Mouse (Mus musculus) limb, embryonic 12.5 days (tissue): ENCODE results near the gene Spint2. TPM values are rescaled to one million over a fixed set of nuclear protein-coding genes. Genes with fewer than 3 reads are reported as not detected.

Experiments
- ATAC-seq: fragments of 200-750 bp; cut with Nextera tagmentation; 2 replicates; pipeline ENCODE4 v1.8.0; 2017; ENCODE audit warnings: low read depth, moderate TSS enrichment; ENCODE audit not compliant: insufficient number of reproducible peaks, insufficient read depth, low FRiP score, low TSS enrichment
- H3K27ac ChIP-seq: fragments of 300-500 bp; sonication (generic); 2 replicates; pipeline ENCODE4 v1.5.1; 2016; ENCODE audit warnings: mild to moderate bottlenecking, moderate library complexity
- H3K27me3 ChIP-seq: fragments of 300-500 bp; sonication (generic); 2 replicates; pipeline ENCODE4 v1.6.1; 2016; ENCODE audit warnings: mild to moderate bottlenecking, moderate library complexity
- H3K36me3 ChIP-seq: fragments of 300-500 bp; sonication (generic); 2 replicates; pipeline ENCODE4 v1.6.1; 2016; ENCODE audit warnings: mild to moderate bottlenecking, moderate library complexity
- H3K4me1 ChIP-seq: fragments of 300-500 bp; sonication (generic); replicated peaks from 2 replicates; pipeline ENCODE4 v1.6.1; 2016
- H3K4me2 ChIP-seq: fragments of 300-500 bp; sonication (generic); 2 replicates; pipeline ENCODE4 v1.6.1; 2016; ENCODE audit warnings: mild to moderate bottlenecking, moderate library complexity
- H3K4me3 ChIP-seq: fragments of 300-500 bp; sonication (generic); replicated peaks from 2 replicates; pipeline ENCODE4 v1.5.1; 2016; ENCODE audit warnings: mild to moderate bottlenecking
- H3K9ac ChIP-seq: fragments of 300-500 bp; sonication (generic); replicated peaks from 2 replicates; pipeline ENCODE4 v1.6.1; 2016; ENCODE audit warnings: mild to moderate bottlenecking, moderate library complexity
- H3K9me3 ChIP-seq: fragments of 300-500 bp; sonication (generic); 2 replicates; pipeline ENCODE4 v1.6.1; 2016; ENCODE audit warnings: mild to moderate bottlenecking, moderate library complexity
- WGBS: fragments of 180-500 bp; shearing (Covaris S2); methylation state at CpG from one replicate; pipeline ENCODE4 v1.1.7; 2016; 5-methylcytosine and 5-hydroxymethylcytosine counted together
- polyA plus RNA-seq: library from polyadenylated mRNA; unstranded; fragments of >200 nt; fragmentation: Nextera tagmentation; extraction: Ambion mirVana; gene quantifications from 2 replicates; pipeline ENCODE4 v1.2.1, GENCODE M21; 2016

Spint2 gene
- polyA plus RNA-seq, 1 experiment from 2014 or later = 107 TPM

DNA sequence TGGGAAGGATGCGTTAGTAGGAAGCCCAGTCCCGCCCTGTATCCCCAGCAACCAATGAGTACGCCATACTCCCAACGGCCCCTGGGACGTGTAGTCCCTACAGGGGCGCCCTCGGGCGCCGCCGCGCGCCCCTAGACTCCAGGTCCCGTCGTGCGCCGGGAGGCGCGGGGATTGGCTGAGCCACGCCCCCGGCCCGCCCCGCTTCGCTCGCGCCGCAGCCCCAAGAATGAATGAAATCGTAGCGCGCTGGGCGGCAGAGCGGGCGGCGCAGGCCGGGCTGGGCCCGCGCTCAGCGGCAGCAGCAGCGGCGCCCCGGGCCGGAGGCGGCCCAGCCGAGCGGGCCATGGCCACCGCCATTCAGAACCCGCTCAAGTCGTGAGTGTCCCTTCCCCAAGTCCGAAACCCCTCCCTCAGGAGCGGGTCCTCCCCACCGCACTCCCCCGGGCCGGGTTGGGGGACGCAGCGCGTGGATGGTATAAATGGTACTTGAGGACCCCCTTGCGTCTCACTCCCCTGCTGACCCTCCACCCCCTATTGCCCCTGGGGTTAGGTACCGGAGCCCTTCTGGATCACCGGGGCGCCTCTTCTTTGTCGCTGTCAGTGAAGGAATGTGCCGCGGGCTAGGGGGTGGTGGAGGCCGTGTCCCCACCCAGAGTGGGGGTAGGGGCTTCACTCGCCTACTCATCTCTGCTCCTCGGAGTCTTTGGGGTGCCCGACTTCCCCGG, 22.2 kb upstream of the Spint2 start, which contains the start of gene Dpf1:
TSS of gene Dpf1 (plus strand) at position 214 of the 725 bp plus-strand sequence.
- Histone ChIP-seq H3K36me3 (no peaks in the 10 kb centered on the region), H3K9ac (peak within 1 kb of the TSS; percentile 71), H3K4me1 (peaks cover 50% of the 10 kb centered on the region), H3K4me3 (peak within 1 kb of the TSS; percentile 61), H3K27ac (no peak within 1 kb of the TSS), H3K27me3 (peaks cover 17% of the 10 kb centered on the region; the same call in 1 of the 2 replicates), H3K9me3 (no peaks in the 10 kb centered on the region), H3K4me2 (peak within 1 kb of the TSS; percentile 98)
- under 1% methylated on average over 62 of the region's 67 CpGs for WGBS
- ATAC-seq = peak; percentile 71

DNA sequence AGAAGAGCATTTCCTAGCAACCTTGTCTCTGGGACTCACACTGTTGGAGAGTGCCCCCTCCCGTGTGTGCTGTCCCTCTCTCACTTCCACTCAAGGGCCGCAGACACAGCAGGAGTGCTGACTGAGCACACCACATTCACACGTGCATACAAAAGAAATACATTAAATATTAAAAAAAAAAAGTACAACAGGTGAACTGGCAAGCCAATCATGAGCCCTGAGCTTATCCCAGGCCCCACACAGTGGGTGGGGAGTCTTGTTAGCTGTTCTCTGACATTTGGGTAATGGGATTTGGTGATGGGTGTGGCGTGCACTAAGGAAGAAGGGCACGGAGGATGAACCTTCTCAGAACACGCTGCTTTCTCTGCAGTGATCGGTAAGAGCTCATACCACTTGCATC, 20.9 kb upstream of the Spint2 start:
- H3K27me3 ChIP-seq = peaks cover 17% of the 10 kb centered on the region; the same call in 1 of the 2 replicates
- no peaks in the 10 kb centered on the region for H3K9me3 ChIP-seq
- no peak for ATAC-seq
- no peak overlapping the region for H3K4me3 ChIP-seq
- WGBS = 73% methylated on average over 7 of the region's 7 CpGs
- no peak overlapping the region for H3K27ac ChIP-seq
- H3K4me2 ChIP-seq = no peak overlapping the region
- H3K36me3 ChIP-seq = no peaks in the 10 kb centered on the region
- H3K4me1 ChIP-seq = peaks cover 41% of the 10 kb centered on the region
- no peak overlapping the region for H3K9ac ChIP-seq

DNA sequence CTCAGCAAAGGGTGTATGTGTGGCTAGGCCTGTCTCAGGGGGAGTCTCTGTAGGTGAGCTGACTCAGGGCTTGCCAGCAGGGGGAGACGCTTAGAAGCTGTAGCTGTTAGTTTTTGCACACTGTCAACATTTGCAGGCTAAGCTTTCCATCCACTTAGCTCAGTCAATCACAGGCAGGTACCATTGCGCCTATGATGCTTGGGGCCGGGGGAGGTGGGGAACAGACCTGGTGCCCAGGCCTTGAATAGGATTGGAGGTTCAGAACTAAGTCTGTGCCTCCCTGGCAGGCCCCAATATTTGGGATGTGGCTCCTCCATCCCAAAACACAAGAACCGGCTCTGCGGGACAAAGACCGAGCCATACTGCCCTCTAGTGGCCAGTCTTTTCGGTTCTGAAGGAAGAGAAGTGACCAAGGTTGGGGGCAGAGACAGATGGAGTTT, 19.4 kb upstream of the Spint2 start:
- Histone ChIP-seq H3K27ac (no peak overlapping the region), H3K4me2 (peak overlapping the region; percentile 39), H3K9me3 (no peaks in the 10 kb centered on the region), H3K4me1 (peaks cover 27% of the 10 kb centered on the region), H3K4me3 (0 out of 2 replicates have a peak overlapping the region, but pooled peaks have one; percentile 8), H3K36me3 (no peaks in the 10 kb centered on the region), H3K9ac (no peak overlapping the region), H3K27me3 (peaks cover 16% of the 10 kb centered on the region; the same call in 1 of the 2 replicates)
- ATAC-seq = no peak
- 1% methylated on average over 7 of the region's 7 CpGs for WGBS

DNA sequence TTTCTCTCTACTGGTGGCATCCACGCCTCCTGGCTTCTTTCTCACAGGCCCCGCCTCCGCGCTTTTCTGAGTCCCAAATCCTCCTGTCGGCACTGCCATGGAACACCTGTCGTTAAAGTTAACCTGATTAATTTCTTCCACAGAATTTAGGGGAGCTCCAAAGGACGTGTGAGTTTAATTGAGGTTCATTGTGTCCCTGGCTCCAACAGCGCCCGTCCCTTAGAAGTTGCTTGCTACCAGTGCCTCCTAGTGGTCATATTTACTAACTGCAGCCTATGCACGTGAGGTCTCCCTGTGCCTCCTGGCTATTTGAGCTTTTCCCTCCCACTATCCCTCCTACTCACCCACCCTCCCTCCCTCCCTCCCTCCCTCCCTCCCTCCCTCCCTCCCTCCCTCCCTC, 15.3 kb upstream of the Spint2 start:
- WGBS = 10% methylated on average over 10 of the region's 10 CpGs
- no peak overlapping the region for H3K4me3 ChIP-seq
- H3K4me2 ChIP-seq = no peak overlapping the region
- H3K27ac ChIP-seq = no peak overlapping the region
- no peak for ATAC-seq
- no peaks in the 10 kb centered on the region for H3K9me3 ChIP-seq
- no peaks in the 10 kb centered on the region for H3K36me3 ChIP-seq
- H3K9ac ChIP-seq = no peak overlapping the region
- peaks cover 5% of the 10 kb centered on the region; the same call in 1 of the 2 replicates for H3K27me3 ChIP-seq
- peaks cover 20% of the 10 kb centered on the region for H3K4me1 ChIP-seq

DNA sequence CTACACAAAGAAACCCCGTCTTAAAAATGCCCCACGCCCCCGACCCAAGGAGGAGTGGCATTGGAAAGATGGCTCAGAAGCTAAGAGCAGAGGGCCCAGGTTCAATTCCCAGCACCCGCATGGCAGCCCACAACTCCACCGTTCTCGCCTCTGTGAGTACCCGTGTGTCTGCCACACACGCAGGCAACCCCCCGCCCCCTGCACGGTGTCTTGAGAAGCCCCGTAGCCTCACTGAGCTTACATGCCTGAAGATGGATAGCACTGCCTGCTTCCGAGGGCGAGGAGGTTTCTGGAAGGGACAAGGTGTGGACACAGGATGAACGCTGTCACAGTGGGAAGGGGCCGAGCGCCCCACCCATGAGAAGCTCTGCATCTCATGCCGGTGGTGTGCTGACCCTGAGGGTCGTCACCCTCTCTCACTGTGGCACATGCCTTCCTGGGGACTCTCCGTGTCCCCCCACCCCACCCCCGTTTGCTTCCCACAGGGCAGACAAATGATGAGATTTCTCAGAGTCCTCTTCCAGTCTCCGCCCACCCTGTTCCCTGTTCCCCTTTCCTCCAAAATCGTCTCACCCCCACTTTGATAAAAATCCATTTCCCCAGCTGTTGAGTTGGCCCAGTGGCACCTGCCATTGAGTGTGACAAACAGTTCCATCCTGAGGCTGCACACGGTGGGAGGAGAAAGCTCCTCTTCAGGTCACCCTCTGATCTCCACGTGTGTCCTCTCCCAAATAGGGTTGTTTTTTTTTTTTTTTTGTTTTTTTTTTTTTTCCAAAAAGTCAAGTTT, 14.3 kb upstream of the Spint2 start:
- peaks cover 28% of the 10 kb centered on the region for H3K4me1 ChIP-seq
- H3K9me3 ChIP-seq = no peaks in the 10 kb centered on the region
- H3K36me3 ChIP-seq = no peaks in the 10 kb centered on the region
- peaks cover 8% of the 10 kb centered on the region for H3K27me3 ChIP-seq
- no peak overlapping the region for H3K9ac ChIP-seq
- H3K4me3 ChIP-seq = no peak overlapping the region
- H3K27ac ChIP-seq = no peak overlapping the region
- 79% methylated on average over 24 of the region's 24 CpGs for WGBS
- no peak overlapping the region for H3K4me2 ChIP-seq
- ATAC-seq = no peak

DNA sequence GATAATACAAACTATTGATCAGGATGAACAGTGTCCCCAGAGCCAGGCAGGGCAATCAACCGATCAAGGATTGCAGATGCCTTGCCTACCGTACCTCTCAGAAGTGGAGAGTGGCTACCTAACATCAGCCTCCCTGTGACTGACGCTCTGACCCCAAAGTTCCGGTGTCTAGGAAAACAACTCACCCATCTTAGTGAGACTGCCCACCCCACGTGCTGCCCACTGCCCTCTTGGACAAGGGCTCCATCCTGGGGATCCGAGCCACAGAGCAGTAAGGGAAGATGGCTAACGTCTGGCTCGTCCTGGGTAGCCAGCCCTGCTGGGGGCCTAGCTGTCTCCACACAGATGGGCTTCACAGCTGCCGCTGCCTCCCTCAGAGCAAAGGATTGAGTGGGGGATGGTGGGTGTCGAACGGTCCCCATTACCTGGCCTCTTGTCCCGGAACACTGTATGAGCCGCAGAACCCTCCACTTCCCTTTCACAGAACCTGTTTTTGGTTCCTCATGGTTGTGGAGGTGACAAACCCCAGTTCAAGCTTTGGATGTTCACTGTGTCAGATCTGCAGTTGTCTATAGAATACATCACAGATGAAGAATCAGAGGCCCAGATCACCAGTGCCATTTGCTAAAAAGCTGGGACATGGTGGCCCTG, 12.5 kb upstream of the Spint2 start:
- ATAC-seq = no peak
- H3K4me3 ChIP-seq = no peak overlapping the region

DNA sequence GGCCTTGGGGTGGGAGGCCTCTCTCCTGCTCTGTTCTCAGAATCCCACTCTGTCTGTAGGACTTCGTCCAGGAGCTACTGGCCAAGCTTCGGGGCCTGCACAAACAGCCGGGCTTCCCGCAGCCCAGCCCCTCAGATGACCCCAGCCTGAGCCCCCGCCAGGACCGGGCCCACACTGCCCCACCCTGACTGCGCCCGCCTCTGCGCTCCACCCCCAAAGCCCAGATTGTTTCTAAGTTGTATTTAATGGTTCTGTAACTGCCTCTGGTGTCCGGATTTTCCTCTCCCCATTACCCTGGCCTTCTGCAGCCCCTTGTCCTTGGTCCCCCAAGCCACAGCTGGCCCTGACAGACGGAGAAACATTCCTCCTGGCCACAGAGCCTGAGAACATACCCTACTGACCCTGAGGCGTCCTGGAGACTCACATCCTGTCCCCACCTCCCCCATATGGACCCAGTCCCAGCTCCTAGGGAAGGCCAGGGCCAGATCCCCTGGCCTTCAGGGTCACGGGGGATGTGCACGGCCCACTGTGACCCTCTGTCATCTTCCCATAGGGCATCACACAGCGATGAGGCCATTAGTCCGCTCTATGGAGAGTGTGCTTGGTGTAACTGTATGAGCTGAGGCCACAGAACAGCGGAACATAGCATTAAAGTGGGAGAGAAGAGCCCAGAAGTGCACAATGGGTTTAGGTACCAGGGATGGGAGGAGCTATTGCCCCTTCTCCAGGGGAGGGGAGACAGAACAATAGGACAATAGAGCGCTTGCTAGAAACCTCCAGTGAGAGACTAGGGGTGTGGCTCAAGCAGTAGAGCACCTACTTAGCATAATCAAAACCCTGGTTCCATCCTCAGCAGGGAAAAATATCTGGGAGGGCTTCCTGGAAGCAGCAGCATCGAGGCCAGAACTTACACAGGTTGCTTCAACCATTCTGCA, 11.7 kb upstream of the Spint2 start:
- Histone ChIP-seq H3K9me3 (no peaks in the 10 kb centered on the region), H3K4me2 (no peak overlapping the region), H3K4me1 (peaks cover 42% of the 10 kb centered on the region), H3K27ac (peak overlapping the region; percentile 59; the same call in 1 of the 2 replicates), H3K4me3 (no peak overlapping the region), H3K27me3 (peaks cover 19% of the 10 kb centered on the region), H3K9ac (peak overlapping the region; percentile 37; the same call in 1 of the 2 replicates), H3K36me3 (no peaks in the 10 kb centered on the region)
- 27% methylated on average over 19 of the region's 19 CpGs for WGBS
- no peak for ATAC-seq

More for the DNA sequence above, 12.5 kb upstream of the Spint2 start:
- Histone ChIP-seq H3K27ac (no peak overlapping the region), H3K36me3 (no peaks in the 10 kb centered on the region), H3K9ac (no peak overlapping the region), H3K4me2 (no peak overlapping the region), H3K4me1 (peaks cover 40% of the 10 kb centered on the region), H3K9me3 (no peaks in the 10 kb centered on the region), H3K27me3 (peaks cover 17% of the 10 kb centered on the region)
- 72% methylated on average over 13 of the region's 13 CpGs for WGBS

DNA sequence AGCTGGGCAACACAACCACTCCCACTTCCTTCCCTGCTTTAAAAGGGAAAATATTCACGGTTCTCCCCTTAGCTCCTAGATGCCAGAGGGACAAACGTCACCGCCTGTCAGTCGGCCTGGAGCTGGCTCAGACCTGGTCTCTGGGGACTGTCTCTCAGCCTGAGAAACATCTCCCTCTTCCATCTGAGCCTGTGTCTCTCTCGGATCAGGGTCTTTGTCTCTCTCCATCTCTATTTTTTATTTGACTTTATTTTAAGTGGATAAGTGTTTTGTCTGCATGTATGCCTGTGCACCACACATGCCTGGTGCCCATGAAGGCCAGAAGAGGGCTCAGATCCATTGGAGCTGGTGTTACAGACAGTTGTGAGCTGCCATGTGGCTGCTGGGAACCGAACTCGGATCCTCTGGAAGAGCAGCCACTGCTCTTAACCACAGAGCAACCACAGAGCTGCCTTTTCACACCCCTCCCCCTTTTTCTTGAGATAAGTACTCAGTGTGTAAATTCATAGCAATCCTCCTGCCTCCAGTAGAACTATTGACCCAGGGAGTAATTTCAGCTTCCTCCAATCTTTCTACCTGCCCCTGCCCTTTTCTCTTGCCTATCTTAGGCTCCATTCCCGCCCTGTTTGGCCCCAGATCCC, 10.9 kb upstream of the Spint2 start:
- H3K9me3 ChIP-seq = no peaks in the 10 kb centered on the region
- WGBS = 26% methylated on average over 8 of the region's 8 CpGs
- H3K27ac ChIP-seq = peak overlapping the region; percentile 59
- peaks cover 42% of the 10 kb centered on the region for H3K4me1 ChIP-seq
- peak overlapping the region; percentile 37; the same call in 1 of the 2 replicates for H3K9ac ChIP-seq
- no peaks in the 10 kb centered on the region for H3K36me3 ChIP-seq
- ATAC-seq = no peak
- H3K4me3 ChIP-seq = no peak overlapping the region
- H3K4me2 ChIP-seq = peak overlapping the region; percentile 26
- H3K27me3 ChIP-seq = peaks cover 27% of the 10 kb centered on the region

DNA sequence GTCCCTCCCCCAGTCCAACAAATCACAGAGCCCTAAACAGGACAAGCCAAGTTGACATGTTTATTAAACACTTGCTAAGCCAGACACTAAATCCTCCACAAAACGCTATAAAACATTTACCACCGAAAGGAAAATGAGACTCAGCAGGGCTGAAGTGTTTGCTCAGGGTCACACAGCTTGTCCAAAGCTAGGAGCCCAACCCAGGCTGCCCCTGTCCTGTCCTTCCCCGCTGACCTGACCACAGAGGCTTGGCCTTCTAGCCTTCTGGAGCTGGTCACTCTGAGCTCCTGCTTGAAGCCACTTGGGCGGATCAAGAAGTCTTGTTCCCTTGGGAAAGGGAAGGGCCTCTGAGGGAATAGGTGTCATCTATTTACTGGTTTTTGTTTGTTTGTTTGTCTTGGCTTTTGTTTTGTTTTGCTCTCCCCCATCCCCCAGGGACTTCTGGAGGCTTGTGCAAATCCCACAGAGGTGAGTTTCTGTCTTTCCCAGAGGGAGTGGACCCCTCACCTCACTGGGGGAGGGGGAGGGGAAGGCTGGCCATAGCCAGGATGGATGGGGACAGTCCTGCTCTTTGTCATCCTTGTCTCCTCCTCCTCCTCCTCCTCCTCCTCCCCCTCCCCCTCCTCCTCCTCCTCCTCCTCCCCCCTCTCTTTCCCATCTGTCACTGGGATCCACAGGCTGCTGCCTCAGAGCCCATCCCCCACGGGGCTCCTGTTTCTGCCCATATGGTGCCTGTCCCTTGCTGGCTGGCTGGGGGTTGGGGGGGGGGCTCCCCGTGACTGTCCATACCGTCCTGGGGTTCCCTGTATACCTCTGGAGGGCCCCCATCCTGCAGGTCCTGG, 10.1 kb upstream of the Spint2 start:
- no peak for ATAC-seq
- peak overlapping the region; percentile 26 for H3K4me2 ChIP-seq
- H3K27me3 ChIP-seq = peaks cover 32% of the 10 kb centered on the region
- H3K9me3 ChIP-seq = no peaks in the 10 kb centered on the region
- no peak overlapping the region for H3K4me3 ChIP-seq
- H3K27ac ChIP-seq = peak overlapping the region; percentile 59
- no peaks in the 10 kb centered on the region for H3K36me3 ChIP-seq
- H3K9ac ChIP-seq = 0 out of 2 replicates have a peak overlapping the region, but pooled peaks have one; percentile 27
- 6% methylated on average over 7 of the region's 7 CpGs for WGBS
- peaks cover 42% of the 10 kb centered on the region for H3K4me1 ChIP-seq
